In the genomic region with DNA sequence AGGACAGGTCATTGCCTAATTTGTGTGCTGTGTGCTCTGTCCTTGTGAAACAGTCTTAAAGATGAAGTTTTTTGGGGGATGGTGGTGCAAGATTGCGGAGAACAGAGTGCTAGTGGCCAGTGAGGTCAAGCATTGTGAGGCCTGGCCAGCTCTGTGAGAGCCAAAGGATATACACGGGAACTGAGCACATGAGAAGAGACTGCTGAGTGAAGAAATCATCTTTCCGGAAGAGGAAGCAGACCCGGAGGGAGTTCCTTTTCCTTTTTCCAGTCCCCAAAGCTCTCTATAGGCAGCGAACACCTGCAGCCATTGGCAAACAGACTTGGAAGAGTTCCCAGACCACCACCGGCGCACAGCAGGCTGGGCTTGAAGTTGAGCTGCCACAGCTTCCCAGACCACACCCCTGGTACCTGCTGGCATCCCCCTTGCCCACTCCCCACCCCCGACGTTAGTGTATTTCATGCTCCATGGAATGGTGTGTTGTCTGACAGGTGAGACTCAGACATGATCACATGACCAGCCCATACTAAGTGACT, we compare ENCODE assay signal across 16 mouse cellular contexts.
"Had no signal": no experiment of that assay in that cellular context is flagged by ENCODE, and none has a peak within 500 bp of the region (broad histone marks: within the 10 kb centered on the region; RNA-seq: fewer than 3 reads in every experiment).

No protein-coding gene starts in this region.

- H3K9ac ChIP-seq: kidney, embryonic 15.5 days; limb, embryonic 12.5 days; liver, postnatal 0 days; midbrain, embryonic 15.5 days; neural tube, embryonic 12.5 days; stomach, embryonic 15.5 days had no signal

- DNase-seq: kidney, adult 2 months; kidney, postnatal 36 days; layer of hippocampus, adult 9-11 months; layer of hippocampus, postnatal 36 days; liver, postnatal 0 days; retina, postnatal 1 day; right cerebral cortex, postnatal 4 days; thymus, postnatal 36 days had no signal

- H3K4me2 ChIP-seq: kidney, embryonic 15.5 days; limb, embryonic 12.5 days; midbrain, embryonic 11.5 days; midbrain, embryonic 15.5 days; neural tube, embryonic 12.5 days; stomach, embryonic 15.5 days had no signal

- H3K27ac ChIP-seq: kidney, embryonic 15.5 days; limb, embryonic 12.5 days; midbrain, embryonic 15.5 days; neural tube, embryonic 12.5 days; stomach, embryonic 15.5 days had no signal

- H3K36me3 ChIP-seq: kidney, embryonic 15.5 days; limb, embryonic 12.5 days; midbrain, embryonic 15.5 days; neural tube, embryonic 12.5 days; stomach, embryonic 15.5 days had no signal

- H3K4me3 ChIP-seq: kidney, embryonic 15.5 days; limb, embryonic 12.5 days; megakaryocyte, embryonic 14.5 days; midbrain, embryonic 15.5 days; neural tube, embryonic 12.5 days; stomach, embryonic 15.5 days had no signal

- H3K9me3 ChIP-seq: kidney, embryonic 15.5 days; limb, embryonic 12.5 days; megakaryocyte, embryonic 14.5 days; midbrain, embryonic 15.5 days; neural tube, embryonic 12.5 days; stomach, embryonic 15.5 days had no signal

- H3K27me3 ChIP-seq: kidney, embryonic 15.5 days; limb, embryonic 12.5 days; megakaryocyte, embryonic 14.5 days; midbrain, embryonic 15.5 days; neural tube, embryonic 12.5 days; stomach, embryonic 15.5 days had no signal

- ATAC-seq: intestine, embryonic 16.5 days; liver, postnatal 0 days; midbrain, embryonic 15.5 days had no signal

- H3K4me1 ChIP-seq: midbrain, embryonic 15.5 days; neural tube, embryonic 12.5 days; stomach, embryonic 15.5 days had no signal
